Mouse (Mus musculus) layer of hippocampus, adult 8-10 months (tissue): Measurements from ENCODE around the gene Tgfb1i1. TPM values are rescaled to one million over a fixed set of nuclear protein-coding genes. Genes with fewer than 3 reads are reported as not detected.

ENCODE experiments used
- DNase-seq, 2 experiments: peaks; one replicate each; pipeline ENCODE4 v3.0.0; 2022; ENCODE audit warnings: low spot score in 2 of 2
- total RNA-seq, 4 experiments: library from RNA; stranded (reverse); gene quantifications; 2 replicates each; pipeline ENCODE4 v1.2.4; 2022

Gene Tgfb1i1
- 10 to 100 TPM; 13.2 to 16.4 (median 13.6) TPM for total RNA-seq

- DNase-seq, result no peak
Observed at GRCm38 (mm10) chr7:128246496-128247391, at the start of gene Tgfb1i1. Gene Tgfb1i1 (plus strand): TSS chr7:128246812.

GRCm38 (mm10) chr7:128201607-128202006 is 45.0 kb upstream of the Tgfb1i1 start:
- no peak for DNase-seq

DNA sequence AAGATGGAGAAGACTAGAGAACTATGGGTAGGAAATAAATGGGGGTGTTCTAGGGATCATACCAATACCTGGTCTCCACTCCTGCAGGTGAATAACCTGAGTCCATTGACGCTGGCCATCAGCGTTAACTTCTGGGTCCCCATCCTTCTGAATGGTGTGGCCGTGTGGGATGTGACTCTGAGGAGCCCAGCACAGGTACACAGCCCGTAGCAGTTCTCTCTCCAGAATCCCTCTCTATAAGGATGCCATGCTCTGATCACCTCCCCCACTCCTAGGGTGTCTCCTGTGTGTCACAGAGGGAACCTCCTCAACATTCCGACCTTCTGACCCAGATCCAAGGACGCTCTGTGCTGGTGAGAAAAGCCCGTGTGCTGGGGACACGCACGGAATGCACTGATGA is 43.5 kb upstream of the Tgfb1i1 start:
- DNase-seq, result no peak

GRCm38 (mm10) chr7:128204179-128204578 is 42.4 kb upstream of the Tgfb1i1 start:
- DNase-seq, result no peak

- no peak for DNase-seq
Observed at GRCm38 (mm10) chr7:128205695-128206094, 40.9 kb upstream of the Tgfb1i1 start.

- no peak for DNase-seq
Observed at GRCm38 (mm10) chr7:128206152-128206551, 40.5 kb upstream of the Tgfb1i1 start, which contains the start of gene Cox6a2. Gene Cox6a2 (minus strand): TSS chr7:128206387.

- DNase-seq, result peak; percentile 17 to 55
Observed at GRCm38 (mm10) chr7:128208187-128208586, 38.4 kb upstream of the Tgfb1i1 start.

DNA sequence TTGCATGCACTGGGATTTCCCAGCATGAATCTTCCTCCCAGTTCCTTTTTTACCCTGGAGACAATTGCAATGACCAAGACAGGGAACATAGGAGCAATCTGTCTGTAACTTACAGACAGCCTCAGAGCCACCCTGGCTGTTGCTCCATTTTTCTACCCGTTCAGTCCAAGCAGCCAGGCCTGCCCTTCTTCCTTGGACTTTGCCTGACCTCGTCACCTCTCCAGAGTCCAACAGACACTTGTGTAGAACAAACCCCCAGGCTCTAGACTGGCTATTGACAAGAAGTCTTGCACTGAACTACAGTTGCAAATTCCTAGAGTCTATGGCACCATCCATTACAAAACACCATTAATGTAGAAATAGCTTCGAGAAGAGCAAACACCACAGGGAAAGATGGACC is 36.8 kb upstream of the Tgfb1i1 start:
- DNase-seq, result no peak

GRCm38 (mm10) chr7:128219952-128220351 is 26.7 kb upstream of the Tgfb1i1 start:
- no peak for DNase-seq

DNA sequence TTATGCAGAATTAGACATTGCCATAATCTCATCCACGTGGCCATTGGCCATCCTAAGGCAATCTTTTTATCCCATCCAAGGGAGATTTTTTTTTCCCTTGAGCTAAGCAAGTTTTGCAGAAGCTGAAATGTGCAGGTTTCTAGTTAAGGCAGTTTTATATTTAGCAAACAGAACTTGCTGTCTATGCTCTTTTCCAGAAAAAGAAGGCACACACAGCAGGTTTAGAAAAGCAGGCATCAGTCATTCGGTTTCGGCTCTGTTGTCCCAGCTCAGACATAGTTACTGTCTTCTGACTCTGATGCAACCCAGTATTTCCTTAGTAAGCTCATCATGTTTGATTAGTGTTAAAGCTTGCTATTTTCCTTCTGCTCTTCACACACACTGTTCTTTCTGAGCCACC is 25.7 kb upstream of the Tgfb1i1 start:
- DNase-seq, result no peak

DNA sequence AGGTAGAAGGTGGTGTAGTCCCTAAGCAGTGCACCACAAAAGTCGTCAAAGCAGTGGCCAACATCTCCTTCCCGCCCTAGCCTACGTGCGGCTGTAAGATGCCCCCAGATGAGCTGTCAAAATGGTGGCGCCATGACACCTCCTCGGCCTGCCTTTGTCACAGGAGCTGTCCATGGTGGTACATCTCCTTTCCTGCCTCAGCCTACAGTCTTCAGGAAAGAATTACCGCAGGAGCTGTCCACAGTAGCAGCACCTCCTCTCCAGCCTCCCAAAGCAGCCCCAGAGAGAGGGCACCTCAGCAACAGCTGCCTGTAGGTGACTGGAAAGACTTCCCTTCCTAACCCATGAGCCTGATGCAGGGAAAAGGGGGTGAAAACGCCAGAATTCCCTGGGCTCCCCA is 14.9 kb upstream of the Tgfb1i1 start:
- DNase-seq, result no peak

DNA sequence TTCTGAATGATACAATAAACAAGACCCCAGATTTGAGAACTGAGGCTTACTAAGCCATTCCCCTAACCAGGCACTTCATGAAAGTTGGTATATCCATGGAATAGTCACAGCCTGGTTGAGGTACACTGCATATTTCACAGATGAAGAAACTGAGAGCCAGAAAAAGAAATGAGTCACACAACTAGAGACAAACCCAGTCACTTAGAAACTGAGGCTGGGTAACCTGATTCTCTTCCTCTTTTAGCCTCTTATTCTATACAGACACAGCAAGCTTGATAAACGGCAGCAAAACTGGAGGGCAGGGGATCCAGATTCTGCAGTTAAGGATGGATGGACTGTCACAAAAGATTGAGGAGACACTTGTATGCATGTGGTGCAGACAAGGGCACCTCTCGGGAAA is 11.8 kb upstream of the Tgfb1i1 start:
- DNase-seq, result no peak

DNA sequence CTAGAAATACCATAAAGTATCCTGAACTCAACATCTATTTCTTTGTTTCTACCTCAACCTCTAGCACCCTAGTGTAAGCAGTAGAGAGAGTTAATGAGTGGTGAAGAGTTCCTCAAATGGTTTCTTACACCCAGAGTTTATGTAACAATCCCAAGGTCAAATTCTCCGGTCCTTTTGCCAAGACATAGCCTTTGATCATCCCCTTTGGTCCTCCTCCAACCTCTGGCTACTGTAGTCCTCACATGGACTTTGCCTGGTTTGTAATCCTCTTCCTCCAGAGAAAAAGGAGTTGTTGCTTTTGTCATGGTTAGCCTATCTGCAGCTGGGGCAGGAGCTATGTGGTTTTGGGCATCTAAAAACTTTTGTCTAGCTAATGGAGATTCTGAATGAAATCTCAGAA is 11.1 kb upstream of the Tgfb1i1 start:
- no peak for DNase-seq

DNA sequence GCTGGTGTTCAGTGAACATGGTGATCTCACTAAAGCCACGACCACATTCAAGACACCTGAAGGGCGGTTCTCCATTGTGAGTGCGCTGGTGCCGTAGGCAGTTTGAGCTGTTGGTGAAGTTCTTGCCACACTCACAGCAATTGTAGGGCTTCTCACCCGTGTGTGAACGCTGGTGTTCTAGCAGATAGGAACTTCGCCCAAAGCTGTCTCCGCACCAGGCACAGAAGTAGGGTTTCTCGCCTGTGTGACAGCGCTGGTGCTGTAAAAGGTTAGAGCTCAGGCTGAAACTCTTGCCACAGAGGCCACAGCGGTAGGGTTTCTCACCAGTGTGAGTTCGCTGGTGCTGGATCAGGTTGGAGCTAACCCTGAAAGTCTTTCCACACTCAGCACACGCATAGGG is 10.2 kb upstream of the Tgfb1i1 start:
- DNase-seq, result no peak

DNA sequence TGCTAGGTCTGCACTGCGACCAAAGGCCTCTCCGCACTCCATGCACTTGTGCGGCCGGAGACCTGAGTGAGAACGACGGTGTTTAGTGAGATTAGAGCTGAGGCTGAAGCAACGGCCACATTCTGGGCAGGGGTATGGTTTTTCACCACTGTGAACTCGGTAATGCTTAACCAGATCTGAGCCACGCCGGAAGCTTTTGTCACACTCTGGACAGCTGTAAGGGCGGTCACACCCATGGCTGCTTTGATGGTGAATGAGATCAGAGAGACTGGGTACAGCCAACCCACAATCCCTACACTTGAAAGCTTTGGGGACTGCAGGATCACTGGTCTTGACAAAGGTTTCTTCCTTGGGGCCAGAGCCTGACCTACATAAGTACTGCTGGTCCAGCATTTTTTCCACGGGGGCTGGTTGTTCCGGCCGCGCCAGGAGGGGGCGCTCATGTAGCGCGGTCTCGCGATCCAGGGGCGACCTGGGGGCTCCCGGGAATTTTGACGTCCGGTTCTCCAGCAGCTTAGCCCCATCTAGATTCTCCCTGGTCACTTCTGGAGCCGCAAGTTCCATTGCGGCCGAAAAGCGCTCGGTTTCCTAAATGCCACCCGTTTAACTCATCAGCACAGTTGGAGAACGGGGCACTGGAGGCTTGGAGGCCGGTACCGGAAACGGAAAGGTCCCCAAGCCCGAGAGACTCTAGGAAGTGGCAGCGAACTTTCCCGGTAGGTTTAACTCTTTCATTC is 9.6 kb upstream of the Tgfb1i1 start, which contains the start of gene Armc5:
Armc5 (plus strand) TSS at position 487 of the 737 bp plus-strand sequence.
- peak; percentile 71 to 88 for DNase-seq

DNA sequence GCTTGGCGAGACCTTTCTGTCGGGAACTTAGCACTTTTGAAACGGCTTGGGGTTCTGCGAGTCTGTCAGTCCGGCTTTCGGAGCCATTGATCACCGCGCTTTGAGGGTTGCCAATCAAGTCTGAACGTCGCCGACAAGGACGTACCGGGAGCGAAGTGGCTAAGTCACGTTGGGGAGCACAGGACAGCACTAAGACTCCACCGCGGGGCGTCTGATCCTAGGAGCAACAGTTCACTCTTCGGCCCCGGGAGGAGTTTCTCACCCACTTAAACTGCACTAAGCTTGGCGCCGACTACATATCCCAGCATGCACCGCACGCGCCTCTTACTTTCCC is 9.1 kb upstream of the Tgfb1i1 start:
- no peak for DNase-seq

GRCm38 (mm10) chr7:128237927-128238778 is 8.5 kb upstream of the Tgfb1i1 start, which contains the start of gene 9130023H24Rik:
Gene 9130023H24Rik (minus strand): TSS chr7:128238031.
- peak; percentile 98 for DNase-seq

DNA sequence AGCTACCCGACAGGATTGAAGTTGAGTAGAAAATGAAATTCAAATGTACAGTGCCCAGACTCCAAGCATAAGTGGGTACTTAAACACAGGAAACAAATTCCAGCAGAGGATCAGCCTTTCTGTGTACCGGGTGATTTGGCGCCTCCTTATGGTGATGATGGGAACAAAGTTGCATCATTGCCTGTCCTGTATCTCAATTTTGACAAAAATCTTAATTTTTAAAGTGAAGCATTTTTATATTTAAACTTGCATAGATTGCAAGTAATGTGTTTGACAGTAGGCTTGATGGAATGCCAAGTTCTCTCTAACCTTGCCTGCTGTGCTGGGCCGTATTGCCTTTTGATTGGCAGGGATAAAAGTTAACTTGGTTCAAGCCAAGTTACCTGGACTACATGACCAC is 7.6 kb upstream of the Tgfb1i1 start:
- no peak for DNase-seq

DNA sequence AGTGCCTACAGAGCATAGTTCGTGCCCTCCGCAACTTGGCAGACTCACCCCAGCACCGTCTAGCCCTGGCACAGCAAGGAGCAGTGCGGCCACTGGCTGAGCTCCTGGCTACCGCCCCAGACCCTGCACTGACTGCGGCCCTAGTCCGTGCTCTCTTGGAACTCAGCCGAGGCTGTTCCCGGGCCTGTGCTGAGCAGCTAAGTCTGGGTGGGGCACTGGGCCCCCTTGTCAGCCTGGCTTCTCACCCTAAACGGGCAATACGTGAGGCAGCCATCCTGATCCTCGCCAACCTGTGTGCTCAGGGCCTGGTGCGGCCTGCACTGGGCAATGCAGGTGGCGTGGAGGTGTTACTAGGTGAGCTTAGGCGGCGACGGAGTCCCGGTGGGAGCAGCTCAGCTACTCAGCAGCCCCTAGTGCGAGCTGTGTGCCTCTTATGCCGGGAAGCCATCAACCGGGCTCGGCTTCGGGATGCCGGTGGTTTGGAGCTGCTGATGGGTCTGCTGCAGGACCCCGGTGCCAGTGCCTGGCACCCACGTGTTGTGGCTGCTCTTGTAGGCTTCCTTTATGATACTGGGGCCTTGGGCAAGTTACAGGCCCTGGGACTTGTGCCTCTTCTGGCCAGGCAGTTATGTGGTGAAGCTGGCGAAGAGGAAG is 6.4 kb upstream of the Tgfb1i1 start:
- no peak for DNase-seq

DNA sequence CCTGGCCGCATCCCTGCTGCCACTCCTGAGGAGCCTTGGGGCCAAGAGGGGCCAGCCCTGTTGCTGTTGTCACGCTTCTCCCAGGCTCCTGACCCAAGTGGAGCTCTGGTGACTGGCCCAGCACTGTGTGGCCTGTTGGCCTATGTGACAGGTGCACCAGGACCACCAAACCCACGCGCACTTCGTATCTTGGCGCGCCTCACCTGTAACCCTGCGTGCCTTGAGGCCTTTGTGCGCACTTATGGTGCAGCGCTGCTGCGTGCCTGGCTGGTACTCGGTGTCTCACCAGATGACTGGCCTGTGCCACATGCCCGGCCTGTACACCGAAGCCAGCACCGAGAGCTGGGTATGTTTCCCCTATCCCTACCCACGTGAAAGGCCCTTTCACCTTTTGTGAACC is 4.3 kb upstream of the Tgfb1i1 start:
- DNase-seq, result no peak

GRCm38 (mm10) chr7:128243921-128244320 is 2.7 kb upstream of the Tgfb1i1 start:
- DNase-seq, result no peak
